Mouse (Mus musculus) bone marrow, adult 2 months (tissue): ENCODE data around the gene Pus7.

ENCODE experiments used
- CTCF ChIP-seq: fragments of 200-500 bp; IDR thresholded peaks from 2 replicates; pipeline ENCODE4 v1.5.1; 2011; ENCODE audit warnings: low read length, control low read depth; ENCODE audit not compliant: control insufficient read depth, insufficient read depth
- POLR2A ChIP-seq: fragments of 200-500 bp; IDR thresholded peaks from 2 replicates; pipeline ENCODE4 v1.6.1; 2011; ENCODE audit warnings: low read depth, mild to moderate bottlenecking, control low read depth, low read length, borderline replicate concordance; ENCODE audit not compliant: control insufficient read depth

- TF ChIP-seq POLR2A = no peak
- TF ChIP-seq CTCF = no peak
These were observed 72.3 kb downstream of the Pus7 start for GRCm38 (mm10) chr5:23711244-23711643.
